Mouse (Mus musculus): ENCODE measurements at regions not wholly inside any gene's neighbourhood (a gene's known extent, or its start where the extent isn't known, plus 50 kb on each side); places are given as distances from the start of the nearest gene placed in this dataset.

GRCm38 (mm10) chr13:44678121-44678520 lies 51.2 kb upstream of the Jarid2 start:
- no peak for TF ChIP-seq GATA1 (IDR thresholded peaks at IDR 0.05; ENCODE audit: low read length)
- TF ChIP-seq TAL1 (IDR thresholded peaks at IDR 0.05; ENCODE audit: low read length) = no peak

Data from erythroblast, embryonic 14.5 days (primary cell).